Mouse (Mus musculus) small intestine, adult 10 weeks (tissue): Measurements from ENCODE around the gene Prr15l. TPM values are rescaled to one million over a fixed set of nuclear protein-coding genes. Genes with fewer than 3 reads are reported as not detected.

Experiments
- polyA plus RNA-seq: library from polyadenylated mRNA; stranded (reverse); fragments of 350-450 nt; fragmentation: Illumina TruSeq; extraction: RNeasy Lipid Tissue Mini Kit (QIAGEN cat#74804); gene quantifications from one replicate; pipeline ENCODE4 v1.2.3, GENCODE M21; 2014; ENCODE audit warnings: low replicate concordance

Prr15l gene
- polyA plus RNA-seq, result 20.3 TPM

DNA sequence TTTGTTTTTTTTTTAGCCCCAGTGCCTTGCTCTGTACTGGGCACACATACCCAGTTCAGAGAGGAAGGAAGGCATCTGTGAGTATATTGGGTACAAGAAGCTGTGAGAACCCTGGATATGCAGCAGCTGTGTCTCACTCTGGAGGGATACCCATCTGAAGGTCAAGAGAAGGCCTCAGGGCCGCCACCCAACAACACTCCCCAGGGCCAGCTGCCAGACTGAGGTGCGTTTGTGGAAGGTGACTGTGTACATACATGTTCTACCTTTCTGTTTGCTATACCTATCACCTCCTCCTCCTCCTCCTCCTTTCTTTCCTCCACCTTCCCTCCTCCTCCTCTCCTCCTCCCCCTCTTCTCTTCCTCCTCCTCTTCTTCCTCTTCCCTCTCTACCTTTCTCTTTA lies at the start of gene Prr15l:
Gene Prr15l (plus strand): TSS at position 17 of the 400 bp plus-strand sequence.

DNA sequence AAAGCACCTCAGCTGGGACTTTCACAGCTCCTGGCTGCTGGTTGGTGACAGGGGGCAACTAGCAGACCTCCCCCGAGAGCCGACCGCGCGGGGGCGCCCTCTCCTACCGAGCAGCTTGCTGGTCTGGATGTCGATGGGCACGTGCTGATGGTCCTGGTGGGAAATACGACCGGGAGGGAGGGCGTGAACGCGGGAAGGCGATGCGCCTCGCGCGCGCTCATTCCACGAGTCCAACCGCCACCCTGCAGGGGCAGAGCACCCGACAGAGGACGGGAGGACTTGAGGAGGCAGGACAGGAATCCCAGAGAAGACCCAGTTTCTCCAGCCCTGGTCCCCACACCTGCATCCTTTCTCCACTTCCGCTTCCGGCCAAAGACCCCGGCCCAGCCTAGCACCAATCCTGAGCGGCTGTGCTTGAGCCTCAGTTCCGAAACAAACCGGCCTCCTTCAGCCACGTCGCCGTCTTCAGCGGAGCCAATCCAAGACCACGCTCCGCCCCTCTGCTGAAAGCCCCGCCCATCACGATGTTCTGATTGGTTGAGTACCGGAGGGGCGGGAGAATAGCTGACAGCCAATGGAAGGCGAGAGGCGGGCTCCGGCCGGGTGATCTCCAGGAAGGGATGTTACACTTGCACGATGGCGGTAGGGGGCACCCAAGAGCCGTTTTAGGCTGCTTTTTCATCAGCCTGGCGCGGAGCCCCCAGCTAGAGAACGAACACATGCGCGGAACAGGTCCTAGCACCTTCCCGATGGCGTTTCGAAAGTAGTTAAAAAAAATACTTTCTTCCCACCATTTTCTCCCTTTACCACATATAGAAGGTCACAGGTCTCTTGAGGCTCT lies 11.6 kb upstream of the Prr15l start, which contains the start of gene Cdk5rap3:
Gene Cdk5rap3 (minus strand): TSS at position 453 of the 841 bp plus-strand sequence.

GRCm38 (mm10) chr11:96943746-96944304 lies 15.9 kb downstream of the Prr15l start, which contains the start of gene Pnpo:
Gene Pnpo (minus strand): TSS chr11:96943986.

DNA sequence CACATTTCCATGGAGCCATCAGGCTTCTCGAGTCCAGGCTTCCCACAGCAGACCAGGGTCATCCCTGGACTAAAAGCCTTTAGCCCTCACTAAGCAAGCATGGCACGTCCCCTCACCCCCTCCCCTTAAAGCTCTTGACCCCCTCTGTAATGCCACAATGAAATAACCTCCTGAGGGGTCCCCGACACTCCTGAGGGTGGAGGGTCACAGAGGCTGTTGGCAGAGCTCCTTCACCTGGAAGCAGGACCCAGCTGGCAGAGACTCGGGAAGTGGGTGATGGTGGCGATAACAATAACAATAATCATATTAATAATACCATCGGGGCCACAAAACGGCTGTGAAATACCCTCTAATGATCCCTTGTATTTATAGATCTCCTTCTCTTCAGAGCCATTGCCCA lies 55.0 kb downstream of the Prr15l start, which contains the start of gene Sp2:
Gene Sp2 (minus strand): TSS at position 101 of the 400 bp plus-strand sequence.

Other genes starting within 250 kb of the Prr15l start
- 4.0 TPM for gene Snx11, start 150.5 kb upstream of the Prr15l start, polyA plus RNA-seq
- gene Cbx1, start 139.0 kb upstream of the Prr15l start, polyA plus RNA-seq, result 62.8 TPM
- 9.8 TPM for gene Nfe2l1, start 98.1 kb upstream of the Prr15l start, polyA plus RNA-seq
- gene Copz2, start 78.2 kb upstream of the Prr15l start, polyA plus RNA-seq, result 0.63 TPM
- 13.2 TPM for gene Cdk5rap3, start 11.6 kb upstream of the Prr15l start, polyA plus RNA-seq
- 9.4 TPM for gene Pnpo, start 15.9 kb downstream of the Prr15l start, polyA plus RNA-seq
- 3.3 TPM for gene Sp2, start 54.9 kb downstream of the Prr15l start, polyA plus RNA-seq
- 0.19 TPM for gene Sp6, start 85.3 kb downstream of the Prr15l start, polyA plus RNA-seq
- not detected for gene Scrn2, start 101.8 kb downstream of the Prr15l start, polyA plus RNA-seq
- not detected for gene Lrrc46, start 113.3 kb downstream of the Prr15l start, polyA plus RNA-seq
- gene Mrpl10, start 113.5 kb downstream of the Prr15l start, polyA plus RNA-seq, result 5.5 TPM
- gene Osbpl7, start 122.5 kb downstream of the Prr15l start, polyA plus RNA-seq, result 0.33 TPM
- gene Tbx21, start 187.2 kb downstream of the Prr15l start, polyA plus RNA-seq, result not detected
- gene Tbkbp1, start 223.4 kb downstream of the Prr15l start, polyA plus RNA-seq, result not detected